Mouse (Mus musculus) left cerebral cortex, postnatal 14 days (tissue): ENCODE data around the gene Zfp36. TPM values are rescaled to one million over a fixed set of nuclear protein-coding genes. Genes with fewer than 3 reads are reported as not detected.
A peak's percentile ranks its signal among the peaks of the same experiment; 100 is the strongest.

Source experiments
- DNase-seq, 2 experiments: peaks; one replicate each; pipeline ENCODE4 v3.0.0; 2021 to 2022; ENCODE audit warnings: low spot score in 2 of 2, mixed read lengths in 1 of 2
- intact Hi-C: fragments of 180-260 bp; cut with DNase I; formaldehyde crosslinking; loops from one replicate; pipeline ENCODE4 v1.15.1; 2025
- total RNA-seq, 2 experiments: library from RNA; stranded (reverse); gene quantifications; 2 replicates each; pipeline ENCODE4 v1.2.3; 2021

The Zfp36 gene
- total RNA-seq, 2 experiments from 2014 or later = 1.5 to 3.3 TPM

DNA sequence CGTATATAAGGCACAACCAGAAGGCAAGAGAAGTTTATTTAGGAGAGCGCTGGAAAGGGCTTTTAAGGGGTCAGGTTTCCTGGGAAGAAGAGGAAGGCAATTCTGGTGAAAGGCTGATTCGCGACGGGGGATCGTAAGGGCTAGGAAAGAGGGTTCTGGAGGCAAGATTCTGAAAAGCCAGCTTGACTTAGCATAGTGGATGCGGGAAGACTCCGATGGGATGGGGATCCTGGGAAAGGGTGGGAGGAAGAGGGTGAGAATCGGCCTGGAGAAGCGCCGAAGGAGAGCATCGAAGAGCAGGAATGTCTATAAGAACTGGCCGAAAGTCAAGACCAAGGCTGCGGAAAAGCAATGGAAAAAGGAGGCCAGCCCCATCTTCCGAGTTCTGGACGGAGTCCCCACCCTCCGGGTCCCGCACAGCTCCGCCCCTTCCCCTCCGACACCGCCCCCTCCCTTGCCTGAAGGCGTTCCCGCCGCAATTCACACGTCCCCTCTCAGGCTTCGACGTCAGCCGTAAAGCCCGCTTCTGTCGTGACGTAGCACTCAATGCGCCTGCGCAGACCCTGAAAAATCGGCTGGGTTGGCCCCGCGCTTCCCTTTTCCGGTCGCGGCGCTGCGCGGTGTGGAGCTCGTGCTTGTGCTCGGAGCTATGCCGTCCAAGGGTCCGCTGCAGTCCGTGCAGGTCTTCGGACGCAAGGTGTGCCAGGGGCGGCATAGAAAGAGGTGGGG, 29.7 kb downstream of the Zfp36 start, which contains the start of gene Rps16:
TSS of gene Rps16 (plus strand) at position 498 of the 729 bp plus-strand sequence.
- peak; percentile 97 to 98 for DNase-seq
- intact Hi-C loops = no loop called here

DNA sequence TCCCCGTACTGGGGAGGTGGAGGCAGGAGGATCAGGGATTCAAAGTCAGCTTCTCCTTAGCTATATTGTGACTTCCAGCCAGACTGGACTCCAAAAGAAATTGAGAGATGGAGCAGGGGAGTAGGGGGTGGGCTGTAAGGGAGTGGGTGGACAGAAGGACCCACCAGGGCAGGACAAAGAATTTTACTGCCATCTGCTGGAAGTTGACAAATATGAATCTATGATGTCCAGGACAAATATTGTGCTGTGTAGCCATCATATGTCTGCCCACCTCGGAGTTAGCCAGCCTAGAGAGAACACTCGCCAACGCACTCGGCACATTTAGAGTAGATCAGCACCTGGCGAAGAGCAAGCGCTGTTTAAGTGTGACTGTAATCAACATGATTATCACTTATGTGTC, 31.5 kb downstream of the Zfp36 start:
- intact Hi-C loops = no loop called here
- no peak for DNase-seq

DNA sequence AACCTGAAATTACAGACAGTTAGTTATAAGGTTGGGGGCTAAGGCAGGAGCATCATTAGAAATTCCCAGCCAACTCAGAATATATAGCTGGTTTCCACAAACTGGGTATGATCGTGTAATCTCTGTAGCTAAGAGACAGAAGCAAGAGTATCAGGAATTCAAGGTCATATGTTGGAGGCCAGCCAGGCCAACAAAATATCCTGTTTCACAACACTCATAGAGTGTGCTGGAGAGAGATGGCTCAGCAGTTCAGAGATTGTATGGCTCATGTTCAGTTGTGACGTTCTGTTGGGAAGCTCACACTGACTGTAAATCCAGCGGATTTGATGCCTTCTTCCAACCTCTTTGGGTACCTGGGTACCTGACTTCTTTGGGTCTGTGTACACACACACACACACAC, 32.3 kb downstream of the Zfp36 start:
- DNase-seq = no peak
- intact Hi-C loops = no loop called here

DNA sequence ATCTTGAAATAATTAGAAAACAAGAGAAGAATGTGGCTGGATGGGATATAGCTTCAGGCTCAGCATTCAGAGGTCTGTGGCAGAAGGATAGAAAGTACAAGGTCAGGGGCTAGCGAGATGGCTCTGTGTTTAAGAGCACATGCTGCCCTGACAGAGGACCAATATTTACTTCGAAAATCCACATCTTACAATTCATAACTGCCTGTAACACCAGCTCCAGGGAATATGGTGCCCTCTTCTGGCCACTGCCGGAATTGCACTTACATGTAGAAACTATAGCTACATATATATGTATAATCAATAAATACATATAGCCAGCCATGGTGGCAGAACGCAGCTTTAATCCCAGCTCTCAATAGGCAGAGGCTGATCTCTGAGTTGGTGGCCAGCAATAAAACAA, 35.4 kb downstream of the Zfp36 start:
- intact Hi-C loops = no loop called here
- DNase-seq = peak; percentile 50 to 75

DNA sequence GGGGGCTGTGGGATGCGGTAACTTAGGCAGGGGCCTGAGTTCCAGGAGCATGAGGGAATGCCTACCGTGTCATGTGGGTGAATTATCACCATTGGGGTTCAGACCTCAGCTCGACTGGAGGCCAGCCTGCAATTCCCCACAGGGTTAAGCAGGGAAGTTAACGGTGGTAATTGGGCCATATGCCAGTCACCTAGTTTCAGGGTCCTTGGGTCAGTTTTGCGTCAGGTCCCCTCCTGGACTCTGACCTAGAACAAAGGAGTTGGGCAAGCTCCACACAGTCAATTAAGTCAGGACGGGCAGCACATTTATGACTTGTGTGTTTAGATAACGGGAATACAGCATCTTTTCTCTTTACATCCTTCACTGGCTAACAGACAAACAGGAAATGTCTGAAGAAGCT, 38.7 kb downstream of the Zfp36 start:
- no peak for DNase-seq
- intact Hi-C loops = no loop called here

DNA sequence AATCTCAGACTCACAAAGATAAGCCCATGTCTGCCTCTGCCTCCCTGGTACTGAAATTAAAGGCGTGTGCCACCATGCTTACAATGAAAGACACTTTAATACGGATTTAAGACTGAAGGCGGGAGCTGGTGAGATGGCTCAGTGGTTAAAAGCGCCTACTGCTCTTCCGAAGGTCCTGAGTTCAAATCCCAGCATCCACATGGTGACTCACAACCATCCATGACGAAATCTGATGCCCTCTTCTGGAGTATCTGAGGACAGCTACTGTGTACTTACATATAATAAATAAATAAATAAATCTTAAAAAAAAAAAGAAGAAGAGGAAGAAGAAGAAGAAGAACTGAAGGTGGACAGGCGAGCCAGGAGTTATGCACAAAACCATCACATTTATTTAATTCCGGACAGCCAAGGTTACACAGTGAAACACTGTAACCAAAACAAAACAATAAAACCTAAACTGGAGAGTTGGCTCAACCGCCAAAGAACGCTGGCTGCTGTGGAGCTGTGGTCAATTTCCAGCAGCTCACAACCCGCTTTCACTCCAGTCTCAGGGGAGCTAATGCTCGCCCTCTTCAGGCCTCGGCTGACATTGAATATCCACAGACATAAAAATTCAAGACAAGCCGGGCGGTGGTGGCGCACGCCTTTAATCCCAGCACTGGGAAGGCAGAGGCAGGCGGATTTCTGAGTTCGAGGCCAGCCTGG, 40.7 kb downstream of the Zfp36 start:
- intact Hi-C loops = loop anchor here (5.0 kb wide), 1 partner anchor 62 kb away; the partner anchor contains the start of gene Eid2b
- peak; percentile 37 to 42 for DNase-seq

- peak; percentile 97 to 98 for DNase-seq
- intact Hi-C loops = loop anchor here (5.0 kb wide), 1 partner anchor 61 kb away; the partner anchor contains the start of gene Eid2b
Measured at GRCm38 (mm10) chr7:28338108-28338998, 41.7 kb downstream of the Zfp36 start, which contains the start of gene Supt5. Gene Supt5 (minus strand): TSS chr7:28338746.

GRCm38 (mm10) chr7:28335471-28335870, 44.6 kb downstream of the Zfp36 start:
- intact Hi-C loops = loop anchor here (5.0 kb wide), 1 partner anchor 58 kb away; the partner anchor contains the start of gene Eid2b
- DNase-seq = no peak

- no peak for DNase-seq
- intact Hi-C loops = no loop called here
Measured at GRCm38 (mm10) chr7:28334534-28334933, 45.5 kb downstream of the Zfp36 start.

DNA sequence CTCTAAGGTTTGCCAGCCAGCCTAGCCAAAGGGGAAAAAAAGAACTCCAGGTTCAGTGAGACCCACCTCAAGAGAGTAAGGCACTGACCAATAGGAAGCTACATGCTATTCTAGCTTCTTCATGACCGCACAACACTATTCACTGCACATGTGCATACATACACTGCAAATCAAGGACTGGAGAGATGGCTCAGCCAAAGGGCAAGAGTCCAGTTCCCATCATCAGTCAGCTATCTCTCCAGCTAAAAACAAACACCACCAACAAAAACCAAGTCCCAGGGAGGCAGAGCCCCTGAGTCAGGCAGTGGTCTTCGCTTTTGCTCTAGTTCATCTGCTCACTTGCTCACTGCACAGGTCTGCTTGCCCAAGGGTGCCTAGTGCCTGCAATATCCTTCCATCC, 51.8 kb downstream of the Zfp36 start:
- DNase-seq = no peak
- intact Hi-C loops = no loop called here

Other genes starting within 250 kb of the Zfp36 start
- gene Fbl, start 210.5 kb downstream of the Zfp36 start, total RNA-seq = 10 to 100 TPM; 62.5 to 63.5 TPM
- 10 to 100 TPM; 40.5 to 42.3 TPM for gene Dyrk1b, start 200.8 kb downstream of the Zfp36 start, total RNA-seq
- 10 to 100 TPM; 63.8 to 73.4 TPM for gene Eid2, start 112.4 kb downstream of the Zfp36 start, total RNA-seq
- 10 to 100 TPM; 40.7 to 44.1 TPM for gene Eid2b, start 102.5 kb downstream of the Zfp36 start, total RNA-seq
- gene Selenov, start 89.1 kb downstream of the Zfp36 start, total RNA-seq = 1 to 10 TPM; 1.2 to 3.4 TPM
- 1 to 10 TPM; 2.2 to 2.6 TPM for gene Dll3, start 78.0 kb downstream of the Zfp36 start, total RNA-seq
- gene Timm50, start 68.2 kb downstream of the Zfp36 start, total RNA-seq = 10 to 100 TPM; 39.9 to 42.8 TPM
- 100 to 1,000 TPM; 113 to 114 TPM for gene Supt5, start 41.5 kb downstream of the Zfp36 start, total RNA-seq
- 100 to 1,000 TPM; 481 to 507 TPM for gene Rps16, start 29.6 kb downstream of the Zfp36 start, total RNA-seq
- gene Plekhg2, start 7.7 kb downstream of the Zfp36 start, total RNA-seq = 10 to 100 TPM; 10.1 to 10.3 TPM
- gene Med29, start 12.5 kb upstream of the Zfp36 start, total RNA-seq = 10 to 100 TPM; 18.0 to 19.8 TPM
- 10 to 100 TPM; 59.9 to 60.0 TPM for gene Paf1, start 12.7 kb upstream of the Zfp36 start, total RNA-seq
- gene Gmfg, start 57.2 kb upstream of the Zfp36 start, total RNA-seq = 1 to 10 TPM; 2.6 to 3.3 TPM
- 10 to 100 TPM; 97.0 to 98.5 TPM for gene Lrfn1, start 71.7 kb upstream of the Zfp36 start, total RNA-seq
- not detected for gene Ifnl2, start 130.2 kb upstream of the Zfp36 start, total RNA-seq
- not detected for gene Ifnl3, start 142.6 kb upstream of the Zfp36 start, total RNA-seq
- gene Sycn, start 160.6 kb upstream of the Zfp36 start, total RNA-seq = not detected
- under 1 TPM; 0.36 to 0.53 TPM for gene Nccrp1, start 167.0 kb upstream of the Zfp36 start, total RNA-seq
- gene Samd4b, start 217.9 kb upstream of the Zfp36 start, total RNA-seq = 10 to 100 TPM; 59.8 to 61.6 TPM
- gene Pak4, start 217.9 kb upstream of the Zfp36 start, total RNA-seq = 1 to 10 TPM; 8.7 to 10.0 TPM